Mouse (Mus musculus) liver, adult 2 months (tissue): ENCODE results near the gene Atp2c1. TPM values are rescaled to one million over a fixed set of nuclear protein-coding genes. Genes with fewer than 3 reads are reported as not detected.

ENCODE experiments used
- DNase-seq: peaks from one replicate; pipeline ENCODE4 v3.0.0-alpha.2; 2011; ENCODE audit warnings: low read depth, low spot score; ENCODE audit errors: extremely low read depth
- H3K27ac ChIP-seq: fragments of 200-500 bp; replicated peaks from 2 replicates; pipeline ENCODE4 v1.5.1; 2012; ENCODE audit warnings: low read depth, mild to moderate bottlenecking, control low read depth, inconsistent platforms, low read length; ENCODE audit not compliant: insufficient read depth
- H3K27me3 ChIP-seq: fragments of 200-500 bp; 2 replicates; pipeline ENCODE4 v1.6.1; 2012; ENCODE audit warnings: mild to moderate bottlenecking, moderate library complexity, low read length, inconsistent platforms; ENCODE audit not compliant: control insufficient read depth, insufficient read depth
- H3K36me3 ChIP-seq: fragments of 200-500 bp; 2 replicates; pipeline ENCODE4 v1.6.1; 2012; ENCODE audit warnings: low read length, inconsistent platforms; ENCODE audit not compliant: control insufficient read depth, insufficient read depth
- H3K4me1 ChIP-seq: fragments of 200-500 bp; 2 replicates; pipeline ENCODE4 v1.6.1; 2011; ENCODE audit warnings: low read length; ENCODE audit not compliant: control insufficient read depth, insufficient read depth
- H3K4me3 ChIP-seq: fragments of 200-500 bp; 2 replicates; pipeline ENCODE4 v1.5.1; 2011; ENCODE audit warnings: low read depth, mild to moderate bottlenecking, control low read depth, low read length, moderate library complexity; ENCODE audit not compliant: insufficient read depth
- H3K79me2 ChIP-seq: fragments of 200-500 bp; 2 replicates; pipeline ENCODE4 v1.6.1; 2012; ENCODE audit warnings: inconsistent platforms, mild to moderate bottlenecking, low read length, moderate library complexity; ENCODE audit not compliant: control insufficient read depth, insufficient read depth
- H3K9ac ChIP-seq: fragments of 200-500 bp; 2 replicates; pipeline ENCODE4 v1.6.1; 2012; ENCODE audit warnings: low read depth, mild to moderate bottlenecking, control low read depth, inconsistent platforms, low read length
- CTCF ChIP-seq: fragments of 200-500 bp; IDR thresholded peaks from 2 replicates; pipeline ENCODE4 v1.5.1; 2011; ENCODE audit warnings: low read depth, low read length, control low read depth
- POLR2A ChIP-seq: fragments of 200-500 bp; IDR thresholded peaks from 2 replicates; pipeline ENCODE4 v1.6.1; 2011; ENCODE audit warnings: low read length, control low read depth; ENCODE audit not compliant: insufficient read depth; ENCODE audit errors: extremely low read depth
- WGBS: fragments of 180-500 bp; shearing (Covaris S2); methylation state at CpG from one replicate; pipeline ENCODE4 v1.1.7; 2018; 5-methylcytosine and 5-hydroxymethylcytosine counted together
- polyA plus RNA-seq: library from polyadenylated mRNA; depleted of rRNA; stranded (reverse); fragments of >200 nt; gene quantifications from 2 replicates; pipeline ENCODE4 v1.2.3, GENCODE M21; 2012
- total RNA-seq: library from RNA; depleted of rRNA; stranded (reverse); fragments of >200 nt; gene quantifications from 2 replicates; pipeline ENCODE4 v1.2.3, GENCODE M21; 2014

Gene Atp2c1
- total and polyA plus RNA-seq, 2 experiments, result 20.8 to 50.0 TPM

GRCm38 (mm10) chr9:105495316-105496174, 31.6 kb downstream of the Atp2c1 start:
- Histone ChIP-seq H3K79me2 (peaks cover 3% of the 10 kb centered on the region; the same call in 1 of the 2 replicates), H3K27me3 (no peaks in the 10 kb centered on the region), H3K27ac (peak overlapping the region; percentile 80), H3K4me3 (peak overlapping the region; percentile 89), H3K9ac (peak overlapping the region; percentile 93), H3K4me1 (0 out of 2 replicates have a peak, but pooled peaks cover 2% of the 10 kb centered on the region), H3K36me3 (no peaks in the 10 kb centered on the region)
- WGBS, result 1% methylated on average over 39 of the region's 39 CpGs
- TF ChIP-seq POLR2A (no peak), CTCF (peak; percentile 35; the same call in 1 of the 2 replicates)
- DNase-seq, result peak; percentile 67

GRCm38 (mm10) chr9:105494553-105495315, 32.4 kb downstream of the Atp2c1 start:
- WGBS, result under 1% methylated on average over 76 of the region's 83 CpGs
- Histone ChIP-seq H3K27me3 (no peaks in the 10 kb centered on the region), H3K9ac (peak overlapping the region; percentile 95), H3K4me1 (0 out of 2 replicates have a peak, but pooled peaks cover 2% of the 10 kb centered on the region), H3K36me3 (peaks cover 2% of the 10 kb centered on the region; the same call in 1 of the 2 replicates), H3K27ac (peak overlapping the region; percentile 80), H3K79me2 (peaks cover 8% of the 10 kb centered on the region), H3K4me3 (peak overlapping the region; percentile 89)
- TF ChIP-seq POLR2A, result peak; percentile 58
- TF ChIP-seq CTCF, result peak; percentile 40; the same call in 1 of the 2 replicates
- peak; percentile 77 for DNase-seq

- WGBS, result 91% methylated on average over 3 of the region's 3 CpGs
- H3K4me3 ChIP-seq, result no peak overlapping the region
- no peak for DNase-seq
- H3K36me3 ChIP-seq, result peaks cover 6% of the 10 kb centered on the region
- TF ChIP-seq POLR2A (no peak), CTCF (no peak)
- H3K4me1 ChIP-seq, result 0 out of 2 replicates have a peak, but pooled peaks cover 2% of the 10 kb centered on the region
- no peaks in the 10 kb centered on the region for H3K27me3 ChIP-seq
- peaks cover 20% of the 10 kb centered on the region for H3K79me2 ChIP-seq
- H3K27ac ChIP-seq, result no peak overlapping the region
- no peak overlapping the region for H3K9ac ChIP-seq
Observed at GRCm38 (mm10) chr9:105492744-105493143, 34.4 kb downstream of the Atp2c1 start.

- 80% methylated on average over 5 of the region's 5 CpGs for WGBS
- H3K79me2 ChIP-seq, result peaks cover 30% of the 10 kb centered on the region
Observed at GRCm38 (mm10) chr9:105488363-105488762, 38.8 kb downstream of the Atp2c1 start.

GRCm38 (mm10) chr9:105484338-105485084, 42.6 kb downstream of the Atp2c1 start:
- H3K4me1 ChIP-seq, result peaks cover 3% of the 10 kb centered on the region; the same call in 1 of the 2 replicates

More at GRCm38 (mm10) chr9:105488363-105488762, 38.8 kb downstream of the Atp2c1 start:
- Histone ChIP-seq H3K9ac (no peak overlapping the region), H3K4me3 (no peak overlapping the region), H3K4me1 (no peaks in the 10 kb centered on the region), H3K27me3 (no peaks in the 10 kb centered on the region), H3K36me3 (peaks cover 6% of the 10 kb centered on the region), H3K27ac (no peak overlapping the region)
- DNase-seq, result no peak
- TF ChIP-seq CTCF (no peak), POLR2A (no peak)

More at GRCm38 (mm10) chr9:105484338-105485084, 42.6 kb downstream of the Atp2c1 start:
- DNase-seq, result no peak
- no peaks in the 10 kb centered on the region for H3K27me3 ChIP-seq
- H3K27ac ChIP-seq, result no peak overlapping the region
- WGBS, result 83% methylated on average over 5 of the region's 5 CpGs
- peaks cover 4% of the 10 kb centered on the region for H3K36me3 ChIP-seq
- H3K79me2 ChIP-seq, result peaks cover 26% of the 10 kb centered on the region; the same call in 1 of the 2 replicates
- no peak for TF ChIP-seq POLR2A
- no peak for TF ChIP-seq CTCF
- H3K4me3 ChIP-seq, result no peak overlapping the region
- H3K9ac ChIP-seq, result no peak overlapping the region
